9 mouse cellular contexts compared by ENCODE assay signal in genomic region chr12:104638156-104638555, GRCm38 (mm10).
DNase-seq lines count a peak whose midpoint lies in the region; ATAC-seq lines count a peak whose summit lies in the region.
"Had no signal": no experiment of that assay in that cellular context is flagged by ENCODE, and none has a peak within 500 bp of the region (broad histone marks: within the 10 kb centered on the region; RNA-seq: fewer than 3 reads in every experiment).

No protein-coding gene starts in this region.

- peaks cover 7% of the 10 kb centered on the region; the same call in 1 of the 2 replicates for H3K27me3 ChIP-seq in forebrain, embryonic 14.5 days (replicated peaks; ENCODE audit: control insufficient read depth, insufficient read depth, low read length)
- peaks cover 4% of the 10 kb centered on the region; the same call in 1 of the 2 replicates for H3K27me3 ChIP-seq in midbrain, embryonic 15.5 days (replicated peaks)
- H3K27me3 ChIP-seq in liver, embryonic 11.5 days (replicated peaks; ENCODE audit: control insufficient read depth, insufficient read depth, low read length) = peaks cover 32% of the 10 kb centered on the region

- no peak for ATAC-seq in forebrain, embryonic 14.5 days
- ATAC-seq in midbrain, embryonic 15.5 days (replicated peaks) = no peak; the same call in 1 of the 2 replicates
- ATAC-seq in liver, embryonic 11.5 days (replicated peaks; ENCODE audit: low FRiP score) = no peak

- peak overlapping the region; percentile 21; the same call in 1 of the 2 replicates for H3K4me2 ChIP-seq in forebrain, embryonic 14.5 days (ENCODE audit: low read length)
- H3K4me2 ChIP-seq in midbrain, embryonic 15.5 days = peak overlapping the region; percentile 34
- no peak overlapping the region for H3K4me2 ChIP-seq in liver, embryonic 11.5 days

- no peak overlapping the region for H3K27ac ChIP-seq in forebrain, embryonic 14.5 days (ENCODE audit: low read depth, low read length)
- H3K27ac ChIP-seq in midbrain, embryonic 15.5 days = no peak overlapping the region
- H3K27ac ChIP-seq in liver, embryonic 11.5 days (ENCODE audit: low read depth, low read length) = no peak overlapping the region

- peak; percentile 15 for DNase-seq in heart, postnatal 4 days
- DNase-seq in heart, postnatal 36 days = no peak
- DNase-seq in forebrain, embryonic 14.5 days (ENCODE audit: low spot score) = no peak
- peak; percentile 23 for DNase-seq in kidney, postnatal 10 days
- no peak for DNase-seq in cerebellum, postnatal 36 days
- DNase-seq in liver, embryonic 11.5 days (ENCODE audit: low spot score) = no peak
- DNase-seq in cerebellum, postnatal 4 days (ENCODE audit: low spot score in 2 of 2) = no peak
- DNase-seq: cerebellum, adult 9-10 months had no signal

- intact Hi-C loops in heart, postnatal 36 days (cut with DNase I) = no loop called here

- WGBS in forebrain, embryonic 14.5 days = 48% methylated on average over 8 of the region's 8 CpGs
- WGBS in midbrain, embryonic 15.5 days = 31% methylated on average over 8 of the region's 8 CpGs
- WGBS in liver, embryonic 11.5 days = 35% methylated on average over 8 of the region's 8 CpGs

- H3K9ac ChIP-seq in forebrain, embryonic 14.5 days (ENCODE audit: low read length) = no peak overlapping the region
- no peak overlapping the region for H3K9ac ChIP-seq in midbrain, embryonic 15.5 days
- no peak overlapping the region for H3K9ac ChIP-seq in liver, embryonic 11.5 days (ENCODE audit: low read depth, low read length)

- H3K9me3 ChIP-seq in forebrain, embryonic 14.5 days (replicated peaks; ENCODE audit: control insufficient read depth, low read length) = no peaks in the 10 kb centered on the region
- no peaks in the 10 kb centered on the region for H3K9me3 ChIP-seq in midbrain, embryonic 15.5 days
- no peaks in the 10 kb centered on the region for H3K9me3 ChIP-seq in liver, embryonic 11.5 days (ENCODE audit: control insufficient read depth, low read length)

- H3K4me3 ChIP-seq in forebrain, embryonic 14.5 days (ENCODE audit: low read depth, low read length) = no peak overlapping the region
- no peak overlapping the region for H3K4me3 ChIP-seq in midbrain, embryonic 15.5 days
- H3K4me3 ChIP-seq in liver, embryonic 11.5 days (ENCODE audit: low read depth, low read length) = no peak overlapping the region

- peaks cover 9% of the 10 kb centered on the region for H3K4me1 ChIP-seq in forebrain, embryonic 14.5 days (ENCODE audit: control insufficient read depth, insufficient read depth, low read length)
- H3K4me1 ChIP-seq in midbrain, embryonic 15.5 days = peaks cover 15% of the 10 kb centered on the region
- no peaks in the 10 kb centered on the region for H3K4me1 ChIP-seq in liver, embryonic 11.5 days (replicated peaks; ENCODE audit: control insufficient read depth, insufficient read depth, low read length)

- no peaks in the 10 kb centered on the region for H3K36me3 ChIP-seq in forebrain, embryonic 14.5 days (ENCODE audit: control insufficient read depth, insufficient read depth, low read length)
- H3K36me3 ChIP-seq in midbrain, embryonic 15.5 days (replicated peaks) = no peaks in the 10 kb centered on the region
- no peaks in the 10 kb centered on the region for H3K36me3 ChIP-seq in liver, embryonic 11.5 days (ENCODE audit: control insufficient read depth, insufficient read depth, low read length)

Comparison
In these comparisons a context has a peak if more than half of its experiments do, and no peak if none do; other contexts are left out.
1. DNase-seq: peak in heart, postnatal 4 days (single experiment) and kidney, postnatal 10 days (single experiment); none in heart, postnatal 36 days (0 of 2), forebrain, embryonic 14.5 days (single experiment), cerebellum, postnatal 36 days (0 of 2), liver, embryonic 11.5 days (single experiment) and cerebellum, postnatal 4 days (0 of 2).